Mouse (Mus musculus): ENCODE data around the gene Hist1h1t. TPM values are rescaled to one million over a fixed set of nuclear protein-coding genes. Genes with fewer than 3 reads are reported as not detected.
A peak's percentile ranks its signal among the peaks of the same experiment; 100 is the strongest.
"Not testable (repeated sequence)": the region's sequence is repeated elsewhere in the genome, so short reads cannot be mapped to it uniquely, and the experiment has no call there.

Hist1h1t gene
- polyA plus RNA-seq (2011; ENCODE audit: insufficient read depth, insufficient read length, low read depth, missing spikeins) = not detected in 2 replicates

GRCm38 (mm10) chr13:23695514-23695913, at the start of gene Hist1h1t:
Gene Hist1h1t (plus strand): TSS chr13:23695814.
- H3K9me3 ChIP-seq (replicated peaks; ENCODE audit: control insufficient read depth, insufficient read depth, low read length, poor library complexity, severe bottlenecking) = no peaks in the 10 kb centered on the region
- H3K4me1 ChIP-seq (ENCODE audit: control insufficient read depth, insufficient read depth, low read length) = no peaks in the 10 kb centered on the region
- no peak within 1 kb of the TSS for H3K27ac ChIP-seq (ENCODE audit: insufficient read depth, low read length)
- peak within 1 kb of the TSS; percentile 28; the same call in 1 of the 2 replicates for H3K9ac ChIP-seq (ENCODE audit: low read depth, poor library complexity, severe bottlenecking)
- TF ChIP-seq CTCF (IDR thresholded peaks at IDR 0.05; ENCODE audit: low read depth, low read length) = no peak
- TF ChIP-seq POLR2A (IDR thresholded peaks at IDR 0.05; ENCODE audit: insufficient read depth, low read length) = no peak
- no peak for TF ChIP-seq EP300 (IDR thresholded peaks at IDR 0.05; ENCODE audit: insufficient read depth, low read depth, low read length)
- H3K4me3 ChIP-seq (ENCODE audit: low read depth, low read length) = no peak within 1 kb of the TSS
- no peaks in the 10 kb centered on the region for H3K27me3 ChIP-seq (ENCODE audit: control insufficient read depth, insufficient read depth, low read length, poor library complexity, severe bottlenecking)
- H3K36me3 ChIP-seq (ENCODE audit: control insufficient read depth, insufficient read depth, low read length, poor library complexity, severe bottlenecking) = no peaks in the 10 kb centered on the region

- Histone ChIP-seq H3K4me3 (ENCODE audit: low read depth, low read length) (no peak overlapping the region), H3K4me1 (ENCODE audit: control insufficient read depth, insufficient read depth, low read length) (no peaks in the 10 kb centered on the region), H3K9ac (ENCODE audit: low read depth, poor library complexity, severe bottlenecking) (no peak overlapping the region), H3K36me3 (ENCODE audit: control insufficient read depth, insufficient read depth, low read length, poor library complexity, severe bottlenecking) (no peaks in the 10 kb centered on the region), H3K27ac (ENCODE audit: insufficient read depth, low read length) (no peak overlapping the region), H3K9me3 (replicated peaks; ENCODE audit: control insufficient read depth, insufficient read depth, low read length, poor library complexity, severe bottlenecking) (no peaks in the 10 kb centered on the region; the same call in 1 of the 2 replicates), H3K27me3 (ENCODE audit: control insufficient read depth, insufficient read depth, low read length, poor library complexity, severe bottlenecking) (no peaks in the 10 kb centered on the region; the same call in 1 of the 2 replicates)
- no peak for TF ChIP-seq EP300 (IDR thresholded peaks at IDR 0.05; ENCODE audit: insufficient read depth, low read depth, low read length)
- no peak for TF ChIP-seq CTCF (IDR thresholded peaks at IDR 0.05; ENCODE audit: low read depth, low read length)
- no peak for TF ChIP-seq POLR2A (IDR thresholded peaks at IDR 0.05; ENCODE audit: insufficient read depth, low read length)
Observed at GRCm38 (mm10) chr13:23659636-23660366, 35.8 kb upstream of the Hist1h1t start.

GRCm38 (mm10) chr13:23662536-23662935, 33.1 kb upstream of the Hist1h1t start:
- Histone ChIP-seq H3K27me3 (ENCODE audit: control insufficient read depth, insufficient read depth, low read length, poor library complexity, severe bottlenecking) (no peaks in the 10 kb centered on the region; the same call in 1 of the 2 replicates), H3K4me3 (ENCODE audit: low read depth, low read length) (no peak overlapping the region), H3K4me1 (ENCODE audit: control insufficient read depth, insufficient read depth, low read length) (no peaks in the 10 kb centered on the region), H3K27ac (ENCODE audit: insufficient read depth, low read length) (no peak overlapping the region), H3K36me3 (ENCODE audit: control insufficient read depth, insufficient read depth, low read length, poor library complexity, severe bottlenecking) (no peaks in the 10 kb centered on the region), H3K9me3 (replicated peaks; ENCODE audit: control insufficient read depth, insufficient read depth, low read length, poor library complexity, severe bottlenecking) (no peaks in the 10 kb centered on the region; the same call in 1 of the 2 replicates), H3K9ac (ENCODE audit: low read depth, poor library complexity, severe bottlenecking) (no peak overlapping the region)
- TF ChIP-seq CTCF (IDR thresholded peaks at IDR 0.05; ENCODE audit: low read depth, low read length) (no peak), EP300 (IDR thresholded peaks at IDR 0.05; ENCODE audit: insufficient read depth, low read depth, low read length) (no peak), POLR2A (IDR thresholded peaks at IDR 0.05; ENCODE audit: insufficient read depth, low read length) (no peak)

- no peaks in the 10 kb centered on the region for H3K4me1 ChIP-seq (ENCODE audit: control insufficient read depth, insufficient read depth, low read length)
- no peaks in the 10 kb centered on the region for H3K36me3 ChIP-seq (ENCODE audit: control insufficient read depth, insufficient read depth, low read length, poor library complexity, severe bottlenecking)
- H3K4me3 ChIP-seq (ENCODE audit: low read depth, low read length) = no peak overlapping the region
- no peaks in the 10 kb centered on the region for H3K9me3 ChIP-seq (replicated peaks; ENCODE audit: control insufficient read depth, insufficient read depth, low read length, poor library complexity, severe bottlenecking)
- H3K9ac ChIP-seq (ENCODE audit: low read depth, poor library complexity, severe bottlenecking) = peak overlapping the region; percentile 95; the same call in 1 of the 2 replicates
- TF ChIP-seq CTCF (IDR thresholded peaks at IDR 0.05; ENCODE audit: low read depth, low read length) (no peak), EP300 (IDR thresholded peaks at IDR 0.05; ENCODE audit: insufficient read depth, low read depth, low read length) (no peak), POLR2A (IDR thresholded peaks at IDR 0.05; ENCODE audit: insufficient read depth, low read length) (no peak)
- peak overlapping the region; percentile 32 for H3K27ac ChIP-seq (ENCODE audit: insufficient read depth, low read length)
- H3K27me3 ChIP-seq (ENCODE audit: control insufficient read depth, insufficient read depth, low read length, poor library complexity, severe bottlenecking) = no peaks in the 10 kb centered on the region
Observed at GRCm38 (mm10) chr13:23681990-23682582, 13.5 kb upstream of the Hist1h1t start.

GRCm38 (mm10) chr13:23682623-23682946, 13.0 kb upstream of the Hist1h1t start:
- H3K36me3 ChIP-seq (ENCODE audit: control insufficient read depth, insufficient read depth, low read length, poor library complexity, severe bottlenecking) = no peaks in the 10 kb centered on the region
- H3K4me1 ChIP-seq (ENCODE audit: control insufficient read depth, insufficient read depth, low read length) = no peaks in the 10 kb centered on the region
- peak overlapping the region; percentile 95 for H3K9ac ChIP-seq (ENCODE audit: low read depth, poor library complexity, severe bottlenecking)
- H3K4me3 ChIP-seq (ENCODE audit: low read depth, low read length) = peak overlapping the region; percentile 22; the same call in 1 of the 2 replicates
- peak overlapping the region; percentile 86 for H3K27ac ChIP-seq (ENCODE audit: insufficient read depth, low read length)
- no peaks in the 10 kb centered on the region for H3K9me3 ChIP-seq (replicated peaks; ENCODE audit: control insufficient read depth, insufficient read depth, low read length, poor library complexity, severe bottlenecking)
- H3K27me3 ChIP-seq (ENCODE audit: control insufficient read depth, insufficient read depth, low read length, poor library complexity, severe bottlenecking) = no peaks in the 10 kb centered on the region
- TF ChIP-seq EP300 (IDR thresholded peaks at IDR 0.05; ENCODE audit: insufficient read depth, low read depth, low read length) (no peak), POLR2A (IDR thresholded peaks at IDR 0.05; ENCODE audit: insufficient read depth, low read length) (no peak), CTCF (IDR thresholded peaks at IDR 0.05; ENCODE audit: low read depth, low read length) (no peak)

- H3K36me3 ChIP-seq (ENCODE audit: control insufficient read depth, insufficient read depth, low read length, poor library complexity, severe bottlenecking); H3K9me3 ChIP-seq (replicated peaks; ENCODE audit: control insufficient read depth, insufficient read depth, low read length, poor library complexity, severe bottlenecking); H3K4me1 ChIP-seq (ENCODE audit: control insufficient read depth, insufficient read depth, low read length); H3K27me3 ChIP-seq (ENCODE audit: control insufficient read depth, insufficient read depth, low read length, poor library complexity, severe bottlenecking): not testable (repeated sequence)
- H3K4me3 ChIP-seq (ENCODE audit: low read depth, low read length) = peak overlapping the region; percentile 49
- peak overlapping the region; percentile 95 for H3K9ac ChIP-seq (ENCODE audit: low read depth, poor library complexity, severe bottlenecking)
- H3K27ac ChIP-seq (ENCODE audit: insufficient read depth, low read length) = peak overlapping the region; percentile 86
Observed at GRCm38 (mm10) chr13:23682947-23683754, 12.5 kb upstream of the Hist1h1t start.

Measured in ES-Bruce4 (cell line).